Comparison of ENCODE assay signal across 8 mouse cellular contexts in genomic region chr3:88141787-88142523, GRCm38 (mm10). TPM values are rescaled to one million over a fixed set of nuclear protein-coding genes. Genes with fewer than 3 reads are reported as not detected.
DNase-seq lines count a peak whose midpoint lies in the region; ATAC-seq lines count a peak whose summit lies in the region.

TSS of gene Mef2d (plus strand) at chr3:88142372.

- H3K4me2 ChIP-seq in hindbrain, embryonic 12.5 days (replicated peaks) = peak within 1 kb of the TSS; percentile 93

- ATAC-seq in hindbrain, embryonic 12.5 days (ENCODE audit: low FRiP score) = peak; percentile 90

- no peaks in the 10 kb centered on the region for H3K9me3 ChIP-seq in hindbrain, embryonic 12.5 days (replicated peaks)

- WGBS in hindbrain, embryonic 12.5 days = under 1% methylated on average over 37 of the region's 52 CpGs

- H3K27ac ChIP-seq in hindbrain, embryonic 12.5 days = peak within 1 kb of the TSS; percentile 98

- DNase-seq in NIH3T3 (ENCODE audit: low read depth) = peak; percentile 99
- DNase-seq in cerebellum, postnatal 10 days = peak; percentile 99
- peak; percentile 93 for DNase-seq in frontal cortex, postnatal 10 days (ENCODE audit: low spot score in 2 of 2)
- peak; percentile 91 to 96 for DNase-seq in layer of hippocampus, postnatal 14 days (ENCODE audit: low spot score in 2 of 2)
- DNase-seq in lung, postnatal 14 days = peak; percentile 95
- DNase-seq in retina, adult 2 months (ENCODE audit: low read depth, low spot score) = peak; percentile 97
- DNase-seq in thymus, postnatal 36 days = peak; percentile 94 to 97

- H3K9ac ChIP-seq in hindbrain, embryonic 12.5 days = peak within 1 kb of the TSS; percentile 91

- peaks cover 23% of the 10 kb centered on the region for H3K27me3 ChIP-seq in hindbrain, embryonic 12.5 days

- peak within 1 kb of the TSS; percentile 96 for H3K4me3 ChIP-seq in hindbrain, embryonic 12.5 days

- H3K4me1 ChIP-seq in hindbrain, embryonic 12.5 days = peaks cover 61% of the 10 kb centered on the region

- no peaks in the 10 kb centered on the region for H3K36me3 ChIP-seq in hindbrain, embryonic 12.5 days

RNA-seq across cellular contexts. Expression of gene Mef2d, which starts in this region (rescaled TPM):
- polyA plus RNA-seq in hindbrain, embryonic 12.5 days (2016; fragmentation: Nextera tagmentation; extraction: Ambion mirVana) = 17.7 and 20.7 TPM in 2 replicates
- total RNA-seq in layer of hippocampus, postnatal 14 days (2021) = 100 to 1,000 TPM; 146 to 156 TPM

Comparison
In these comparisons a context has a peak if more than half of its experiments do, and no peak if none do; other contexts are left out.
1. Peak in every context shown above with its lines: DNase-seq, ATAC-seq, H3K4me3 ChIP-seq and H3K27ac ChIP-seq.